Mouse (Mus musculus) stomach, embryonic 14.5 days (tissue): Measurements from ENCODE around the gene Apobec1. TPM values are rescaled to one million over a fixed set of nuclear protein-coding genes. Genes with fewer than 3 reads are reported as not detected.

Experiments
- ATAC-seq: fragments of 200-750 bp; cut with Nextera tagmentation; 2 replicates; pipeline ENCODE4 v1.8.0; 2017; ENCODE audit warnings: low read depth, moderate TSS enrichment; ENCODE audit not compliant: insufficient number of reproducible peaks, insufficient read depth, low FRiP score
- H3K27ac ChIP-seq: fragments of 300-500 bp; sonication (generic); 2 replicates; pipeline ENCODE4 v1.5.1; 2014; ENCODE audit warnings: mild to moderate bottlenecking, low read length, moderate library complexity, mixed read lengths
- H3K27me3 ChIP-seq: fragments of 300-500 bp; sonication (generic); 2 replicates; pipeline ENCODE4 v1.6.1; 2014; ENCODE audit warnings: low read length, control low read depth, mixed read lengths; ENCODE audit not compliant: control insufficient read depth, insufficient read depth
- H3K36me3 ChIP-seq: fragments of 300-500 bp; sonication (generic); 2 replicates; pipeline ENCODE4 v1.6.1; 2014; ENCODE audit warnings: mild to moderate bottlenecking, control low read depth, low read length, moderate library complexity, mixed read lengths; ENCODE audit not compliant: control insufficient read depth, insufficient read depth
- H3K4me1 ChIP-seq: fragments of 300-500 bp; sonication (generic); 2 replicates; pipeline ENCODE4 v1.6.1; 2014; ENCODE audit warnings: low read length, control low read depth, mixed read lengths; ENCODE audit not compliant: control insufficient read depth, insufficient read depth
- H3K4me2 ChIP-seq: fragments of 300-500 bp; sonication (generic); replicated peaks from 2 replicates; pipeline ENCODE4 v1.6.1; 2014; ENCODE audit warnings: low read depth, low read length, control low read depth
- H3K4me3 ChIP-seq: fragments of 300-500 bp; sonication (generic); 2 replicates; pipeline ENCODE4 v1.5.1; 2014; ENCODE audit warnings: low read depth, low read length, control low read depth
- H3K9ac ChIP-seq: fragments of 300-500 bp; sonication (generic); replicated peaks from 2 replicates; pipeline ENCODE4 v1.6.1; 2014; ENCODE audit warnings: low read depth, mild to moderate bottlenecking, control low read depth, low read length, moderate library complexity, mixed read lengths
- H3K9me3 ChIP-seq: fragments of 300-500 bp; sonication (generic); 2 replicates; pipeline ENCODE4 v1.6.1; 2016; ENCODE audit warnings: low read depth, low read length, control low read depth; ENCODE audit not compliant: control insufficient read depth
- WGBS: fragments of 180-500 bp; shearing (Covaris S2); extraction: QIAGEN DNeasy Blood & Tissue Kit; methylation state at CpG from one replicate; pipeline ENCODE4 v1.1.7; 2014; 5-methylcytosine and 5-hydroxymethylcytosine counted together
- polyA plus RNA-seq: library from polyadenylated mRNA; unstranded; fragments of >200 nt; fragmentation: Nextera tagmentation; extraction: Ambion mirVana; gene quantifications from 2 replicates; pipeline ENCODE4 v1.2.1, GENCODE M21; 2014

The Apobec1 gene
- polyA plus RNA-seq, 1 experiment from 2014 or later, result 3.9 TPM

DNA sequence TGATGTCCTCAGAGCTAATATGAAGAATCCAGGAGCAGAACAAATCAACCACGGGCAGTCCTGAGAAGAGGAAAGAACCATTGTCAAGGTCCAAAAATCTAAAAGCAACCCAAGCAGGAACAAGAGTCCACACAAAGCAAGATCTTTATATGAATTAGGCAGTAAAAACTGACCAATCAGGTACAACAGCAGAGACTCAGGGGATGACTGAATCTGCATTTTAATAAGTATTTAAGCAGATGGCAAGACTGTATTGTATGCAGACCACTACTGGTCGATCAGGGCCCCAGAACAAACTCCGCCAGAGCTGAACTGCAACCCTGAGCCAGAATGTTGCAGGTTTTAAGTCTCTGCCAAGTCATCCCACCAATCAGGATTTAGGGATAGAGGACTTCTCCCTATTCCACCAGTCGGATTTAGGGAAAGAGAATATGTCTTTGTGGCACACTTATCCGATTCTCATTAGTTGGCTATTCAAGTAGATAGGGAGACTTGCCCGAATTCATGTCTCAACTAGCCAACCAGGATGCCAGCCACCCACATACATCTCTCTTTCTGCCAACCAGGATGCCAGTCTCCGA, 2.1 kb downstream of the Apobec1 start:
- Histone ChIP-seq H3K9me3 (no peaks in the 10 kb centered on the region), H3K4me1 (no peaks in the 10 kb centered on the region), H3K27ac (no peak overlapping the region), H3K9ac (no peak overlapping the region), H3K4me3 (no peak overlapping the region), H3K27me3 (no peaks in the 10 kb centered on the region), H3K4me2 (no peak overlapping the region), H3K36me3 (no peaks in the 10 kb centered on the region)
- WGBS, result 88% methylated on average over 7 of the region's 7 CpGs
- ATAC-seq, result no peak

- no peak for ATAC-seq
- no peak overlapping the region for H3K4me3 ChIP-seq
- no peaks in the 10 kb centered on the region for H3K36me3 ChIP-seq
- WGBS, result 86% methylated on average over 9 of the region's 9 CpGs
- H3K9me3 ChIP-seq, result no peaks in the 10 kb centered on the region
- H3K4me2 ChIP-seq, result no peak overlapping the region
- H3K9ac ChIP-seq, result no peak overlapping the region
- H3K27me3 ChIP-seq, result no peaks in the 10 kb centered on the region
- no peak overlapping the region for H3K27ac ChIP-seq
- no peaks in the 10 kb centered on the region for H3K4me1 ChIP-seq
Measured at GRCm38 (mm10) chr6:122599054-122599737, 3.0 kb downstream of the Apobec1 start.

DNA sequence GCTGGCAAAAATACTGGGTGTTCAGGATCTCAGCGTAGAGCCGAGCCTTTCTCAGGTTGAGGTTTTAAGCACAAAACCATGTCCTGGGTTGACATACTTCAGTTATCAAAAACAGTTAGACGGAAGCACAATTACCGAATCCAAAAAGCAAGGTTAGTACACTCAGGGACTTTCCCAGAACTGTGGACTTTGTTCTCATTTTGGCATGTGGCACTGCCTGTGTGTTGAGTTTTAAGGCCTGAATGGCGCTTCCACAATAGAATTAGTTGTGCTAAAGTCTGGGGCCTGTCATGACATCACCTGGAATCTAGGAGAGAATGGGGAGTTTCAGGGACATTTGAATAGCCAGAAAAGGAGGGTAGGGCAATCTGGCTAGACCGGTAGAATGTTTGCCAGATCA, 3.8 kb downstream of the Apobec1 start:
- ATAC-seq, result no peak
- Histone ChIP-seq H3K4me1 (no peaks in the 10 kb centered on the region), H3K9ac (no peak overlapping the region), H3K4me2 (no peak overlapping the region), H3K27ac (no peak overlapping the region), H3K36me3 (no peaks in the 10 kb centered on the region), H3K27me3 (no peaks in the 10 kb centered on the region), H3K9me3 (no peaks in the 10 kb centered on the region), H3K4me3 (no peak overlapping the region)
- 88% methylated on average over 6 of the region's 6 CpGs for WGBS

GRCm38 (mm10) chr6:122598014-122598413, 4.2 kb downstream of the Apobec1 start:
- H3K9ac ChIP-seq, result no peak overlapping the region
- H3K4me3 ChIP-seq, result no peak overlapping the region
- no peaks in the 10 kb centered on the region for H3K27me3 ChIP-seq
- H3K27ac ChIP-seq, result no peak overlapping the region
- no peaks in the 10 kb centered on the region for H3K9me3 ChIP-seq
- H3K36me3 ChIP-seq, result no peaks in the 10 kb centered on the region
- 93% methylated on average over 4 of the region's 4 CpGs for WGBS
- ATAC-seq, result no peak
- H3K4me2 ChIP-seq, result no peak overlapping the region
- H3K4me1 ChIP-seq, result no peaks in the 10 kb centered on the region

DNA sequence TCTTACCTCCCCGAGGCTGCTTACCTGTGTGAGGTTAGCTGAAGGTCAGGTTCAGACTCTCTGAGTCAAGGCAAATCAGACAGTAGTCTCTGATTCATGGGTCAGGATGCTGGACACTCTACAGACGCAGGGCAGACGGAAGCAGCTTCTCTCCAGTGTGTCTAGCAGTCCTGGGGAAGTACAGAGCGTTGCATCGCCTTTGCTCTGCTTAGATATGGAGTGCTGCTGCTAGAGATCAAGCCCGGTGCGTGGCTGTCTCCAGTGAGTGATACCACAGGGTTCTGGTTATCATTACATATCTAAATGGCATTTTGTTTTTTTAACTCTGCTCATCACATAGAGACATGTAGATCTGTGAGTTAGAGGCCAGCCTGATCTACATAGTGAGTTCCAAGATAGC, 5.6 kb downstream of the Apobec1 start:
- Histone ChIP-seq H3K4me2 (no peak overlapping the region), H3K4me1 (no peaks in the 10 kb centered on the region), H3K36me3 (no peaks in the 10 kb centered on the region), H3K9ac (no peak overlapping the region), H3K27ac (no peak overlapping the region), H3K27me3 (no peaks in the 10 kb centered on the region), H3K9me3 (no peaks in the 10 kb centered on the region), H3K4me3 (no peak overlapping the region)
- ATAC-seq, result no peak
- whole genome bisulfite sequencing, result 70% methylated on average over 7 of the region's 7 CpGs

DNA sequence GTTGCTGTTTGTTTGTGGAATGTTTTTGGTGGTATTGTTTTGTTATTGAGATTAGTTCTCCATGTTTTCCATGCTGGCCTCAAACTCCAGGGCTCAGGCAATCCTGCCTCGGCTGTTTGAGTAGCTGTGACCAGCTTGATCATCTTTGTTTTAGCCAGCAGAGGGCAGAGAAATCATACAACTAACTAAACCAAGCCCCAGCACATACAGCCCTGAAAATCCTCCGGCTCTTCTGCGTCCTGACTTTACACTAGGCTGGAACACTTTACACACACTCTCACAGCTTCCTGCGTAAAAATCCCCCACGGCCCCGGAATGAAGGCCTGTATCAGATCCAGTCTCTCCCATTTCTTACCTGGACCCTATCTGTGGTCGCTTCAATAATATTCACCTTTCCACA, 6.6 kb downstream of the Apobec1 start:
- no peak overlapping the region for H3K4me2 ChIP-seq
- 27% methylated on average over 7 of the region's 7 CpGs for WGBS
- no peak overlapping the region for H3K4me3 ChIP-seq
- no peaks in the 10 kb centered on the region for H3K9me3 ChIP-seq
- H3K27ac ChIP-seq, result no peak overlapping the region
- H3K4me1 ChIP-seq, result no peaks in the 10 kb centered on the region
- H3K9ac ChIP-seq, result no peak overlapping the region
- ATAC-seq, result no peak
- H3K36me3 ChIP-seq, result no peaks in the 10 kb centered on the region
- H3K27me3 ChIP-seq, result no peaks in the 10 kb centered on the region

DNA sequence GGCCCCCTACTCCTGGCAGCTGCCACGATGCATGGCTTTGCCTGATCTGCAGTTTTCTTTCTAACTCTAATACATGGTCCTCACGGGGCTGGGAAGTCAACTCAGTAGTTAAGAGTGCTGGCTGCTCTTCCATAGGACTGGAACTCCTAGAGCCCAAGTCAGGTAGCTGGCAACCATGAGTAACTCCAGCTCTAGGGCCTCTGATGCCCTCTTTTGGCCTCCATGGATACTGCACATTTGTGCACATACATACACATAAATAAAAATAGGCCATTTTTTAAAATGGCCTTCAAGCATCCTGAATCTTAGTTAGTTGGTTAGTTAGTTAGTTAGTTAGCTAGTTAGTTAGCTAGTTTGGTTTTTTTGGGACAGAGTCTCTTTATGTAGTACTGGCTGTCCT, 9.3 kb downstream of the Apobec1 start:
- no peaks in the 10 kb centered on the region for H3K36me3 ChIP-seq
- ATAC-seq, result no peak
- H3K4me1 ChIP-seq, result no peaks in the 10 kb centered on the region
- H3K4me2 ChIP-seq, result no peak overlapping the region
- H3K4me3 ChIP-seq, result no peak overlapping the region
- no peaks in the 10 kb centered on the region for H3K27me3 ChIP-seq
- WGBS, result 91% methylated on average over 2 of the region's 2 CpGs
- no peaks in the 10 kb centered on the region for H3K9me3 ChIP-seq
- no peak overlapping the region for H3K9ac ChIP-seq
- no peak overlapping the region for H3K27ac ChIP-seq

DNA sequence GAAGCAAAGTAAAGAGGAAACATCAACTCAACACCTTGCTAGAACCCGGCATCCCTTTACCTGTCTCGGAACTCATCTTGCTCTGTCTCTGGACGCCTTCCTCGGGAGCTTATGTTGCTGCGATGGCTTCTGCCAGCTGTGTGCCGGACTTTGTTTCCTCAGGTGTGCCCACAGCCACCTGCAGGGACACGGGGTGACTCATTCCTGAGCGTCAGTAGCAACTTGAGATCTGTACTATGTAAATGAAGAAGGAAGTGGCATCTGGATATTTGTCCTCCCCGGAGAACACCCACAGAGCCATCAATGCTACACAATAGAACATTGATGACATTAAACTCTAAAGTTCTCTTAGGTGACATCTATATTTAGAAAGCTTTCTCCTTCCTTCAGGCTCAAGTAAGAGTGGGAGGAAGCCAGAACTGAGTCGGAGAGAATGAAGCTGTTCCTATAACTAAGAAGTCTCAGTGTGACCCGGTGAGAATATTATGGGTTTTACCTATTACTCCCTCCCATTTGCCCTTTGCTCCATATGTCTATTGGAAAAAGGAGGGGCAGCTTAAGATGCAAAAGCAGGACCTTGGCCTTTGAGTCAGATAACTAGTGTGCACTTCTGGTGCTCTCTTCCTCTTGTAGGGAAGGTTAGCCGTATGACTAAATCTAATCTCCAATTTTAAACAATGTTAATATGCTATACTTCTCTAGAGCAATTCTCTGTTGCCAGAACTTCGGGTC, 11.1 kb downstream of the Apobec1 start:
- Histone ChIP-seq H3K4me2 (no peak overlapping the region), H3K9ac (no peak overlapping the region), H3K9me3 (no peaks in the 10 kb centered on the region), H3K4me3 (no peak overlapping the region), H3K27me3 (no peaks in the 10 kb centered on the region), H3K36me3 (no peaks in the 10 kb centered on the region), H3K27ac (no peak overlapping the region), H3K4me1 (no peaks in the 10 kb centered on the region)
- 77% methylated on average over 13 of the region's 13 CpGs for WGBS
- ATAC-seq, result no peak
